Mouse (Mus musculus): ENCODE data around the gene Rbp1.
A peak's percentile ranks its signal among the peaks of the same experiment; 100 is the strongest.

The Rbp1 gene

GRCm38 (mm10) chr9:98425351-98425880 lies 2.7 kb downstream of the Rbp1 start:
- no peak for DNase-seq

GRCm38 (mm10) chr9:98427906-98428517 lies 5.3 kb downstream of the Rbp1 start:
- DNase-seq, result no peak

DNA sequence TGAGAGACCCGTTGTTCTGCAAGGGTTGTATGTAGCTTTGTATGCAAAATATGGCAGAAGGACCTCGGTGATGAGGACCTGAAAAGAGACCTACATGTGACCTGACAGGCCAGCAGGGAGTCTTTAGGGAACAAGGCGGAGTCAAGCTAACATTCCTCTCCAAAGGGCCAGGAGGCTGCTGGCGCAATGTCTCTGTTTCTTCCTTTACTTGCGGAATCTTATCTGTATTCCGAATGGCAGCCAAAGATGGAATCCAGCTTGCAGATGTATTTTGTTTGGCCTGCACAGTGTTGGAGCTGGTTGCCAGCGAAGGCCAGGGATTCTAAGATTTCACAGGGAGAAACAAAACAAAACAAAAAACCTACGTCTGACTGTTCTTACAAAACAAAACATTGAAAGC lies 6.0 kb downstream of the Rbp1 start:
- no peak for DNase-seq

DNA sequence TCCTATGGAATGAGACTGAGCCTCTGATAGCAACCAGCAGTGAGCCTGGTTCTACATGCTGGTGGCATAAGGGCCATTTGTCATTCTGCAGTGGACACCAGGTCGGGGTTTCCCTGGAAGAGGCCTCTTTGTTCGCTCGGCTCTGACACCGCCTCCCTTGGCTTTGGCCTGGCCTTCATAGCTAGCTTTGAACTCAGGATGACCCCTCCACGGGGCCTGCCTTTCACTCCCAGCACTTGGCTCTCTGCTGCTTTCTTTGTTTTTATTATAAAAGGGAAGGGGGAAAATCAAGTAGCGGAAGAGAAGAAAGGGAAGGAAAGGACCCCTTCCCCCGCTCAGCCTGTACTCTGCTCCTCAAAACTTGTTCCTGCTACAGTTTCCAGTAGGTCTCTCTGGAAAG lies 7.0 kb downstream of the Rbp1 start:
- no peak for DNase-seq

- DNase-seq, result no peak
Measured at GRCm38 (mm10) chr9:98430528-98430927, 7.8 kb downstream of the Rbp1 start.

GRCm38 (mm10) chr9:98433021-98433420 lies 10.3 kb downstream of the Rbp1 start:
- DNase-seq, result no peak

GRCm38 (mm10) chr9:98433956-98434588 lies 11.3 kb downstream of the Rbp1 start:
- no peak for DNase-seq

DNA sequence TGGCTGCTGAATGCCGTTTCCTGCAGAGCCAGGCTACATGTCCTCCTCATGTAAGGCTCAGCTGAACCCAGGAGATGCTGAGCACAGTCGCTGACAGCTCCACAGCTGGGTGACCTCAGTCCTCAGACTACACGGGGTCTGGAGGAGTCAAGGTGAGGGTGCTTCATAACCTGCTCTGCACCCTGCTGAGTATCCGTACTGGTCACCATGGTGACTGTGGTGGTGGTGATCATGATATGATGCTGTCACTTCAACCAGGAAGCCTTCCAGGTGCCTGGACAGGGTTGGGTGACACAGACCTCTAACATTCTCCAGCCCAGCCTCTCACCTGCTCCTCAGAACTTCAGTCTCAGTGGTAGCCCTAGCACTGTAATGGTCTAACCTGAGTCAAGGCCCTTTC lies 15.1 kb downstream of the Rbp1 start:
- no peak for DNase-seq

DNA sequence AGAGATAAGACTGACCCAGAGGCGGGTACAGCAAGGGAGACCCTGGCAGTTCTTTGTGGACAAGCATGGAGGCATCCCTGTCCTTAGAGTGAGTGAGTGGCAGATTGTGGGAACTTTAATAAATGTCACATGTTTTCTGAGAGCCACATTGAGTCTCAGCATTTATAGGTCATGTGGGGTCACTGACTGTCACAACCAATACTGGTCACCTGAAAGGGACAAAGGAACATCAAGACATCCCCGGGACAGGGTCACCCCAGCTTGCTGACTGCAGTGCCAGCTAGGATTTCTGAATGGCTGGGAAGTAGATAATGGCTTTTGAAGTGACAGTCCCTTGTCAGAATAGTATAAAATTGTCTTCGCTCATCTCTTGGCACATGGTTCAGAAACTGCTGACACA lies 16.3 kb downstream of the Rbp1 start:
- DNase-seq, result no peak

DNA sequence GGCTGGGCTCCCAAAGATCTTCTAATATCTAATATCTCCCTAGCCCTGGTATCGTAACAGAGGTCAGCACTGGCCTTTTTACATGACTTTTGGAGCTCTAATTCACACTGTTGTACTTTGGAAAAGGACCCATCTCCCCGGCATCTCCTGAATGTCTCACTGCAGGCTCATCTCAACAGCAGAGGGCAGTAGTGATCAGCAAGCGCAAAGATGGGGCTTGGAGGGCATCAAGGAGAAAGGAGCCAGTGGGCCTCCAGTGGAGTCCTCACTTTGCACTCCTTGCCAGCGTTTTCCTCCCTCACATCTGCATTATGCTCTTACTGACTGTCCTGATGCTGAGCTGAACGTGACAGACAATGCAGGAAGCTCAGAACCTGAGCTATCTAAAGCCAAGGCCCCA lies 19.9 kb downstream of the Rbp1 start:
- peak; percentile 48 for DNase-seq

GRCm38 (mm10) chr9:98445359-98446149 lies 22.8 kb downstream of the Rbp1 start:
- no peak for DNase-seq

- DNase-seq, result no peak
Measured at GRCm38 (mm10) chr9:98450976-98451375, 28.2 kb downstream of the Rbp1 start.

DNA sequence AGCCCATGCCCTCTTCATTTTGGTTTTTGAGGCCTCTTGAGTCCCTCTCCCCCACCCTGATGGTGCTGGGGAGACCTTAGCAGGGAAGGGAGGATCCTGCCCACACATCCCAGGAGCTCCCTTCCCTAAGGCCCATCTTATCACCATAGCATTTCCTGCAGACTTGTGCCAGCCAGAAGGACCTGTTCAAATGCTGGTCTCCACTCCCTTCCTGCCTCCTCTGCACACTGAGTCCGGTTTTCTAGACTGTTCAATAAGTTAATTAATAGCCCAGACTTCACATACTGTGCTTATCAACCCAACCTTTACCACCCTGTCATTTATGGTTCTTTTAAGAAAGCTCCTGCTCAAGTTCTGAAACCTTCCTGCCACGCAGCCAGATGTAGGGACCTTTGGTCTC lies 43.9 kb downstream of the Rbp1 start:
- no peak for DNase-seq

DNA sequence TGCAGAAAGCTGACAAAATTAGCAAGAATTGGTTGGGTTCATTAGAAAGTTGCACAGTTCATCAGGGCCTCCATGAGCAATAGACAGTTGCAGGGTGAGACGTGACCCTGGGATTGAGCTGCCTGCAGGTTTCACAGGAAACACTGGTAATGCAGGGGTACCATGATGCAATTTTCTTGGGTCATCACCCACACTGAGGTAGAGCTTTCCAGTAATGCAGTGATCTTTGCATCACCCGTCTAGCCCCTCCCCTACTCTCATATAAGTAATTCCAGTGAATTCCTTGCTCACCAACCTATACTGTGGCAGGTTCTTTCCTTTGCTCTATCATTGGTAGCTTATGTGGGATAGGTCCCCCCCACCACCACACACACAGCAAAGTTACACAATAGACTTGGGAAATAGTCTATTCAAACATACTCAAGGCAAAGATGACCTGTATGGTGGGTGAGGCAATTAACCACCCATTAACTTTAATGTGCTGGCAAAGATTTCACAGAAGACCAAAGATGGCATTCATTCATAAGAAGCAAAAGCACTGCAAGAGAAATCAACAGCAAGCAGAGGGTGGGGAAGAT lies 57.5 kb downstream of the Rbp1 start:
- no peak for DNase-seq

DNA sequence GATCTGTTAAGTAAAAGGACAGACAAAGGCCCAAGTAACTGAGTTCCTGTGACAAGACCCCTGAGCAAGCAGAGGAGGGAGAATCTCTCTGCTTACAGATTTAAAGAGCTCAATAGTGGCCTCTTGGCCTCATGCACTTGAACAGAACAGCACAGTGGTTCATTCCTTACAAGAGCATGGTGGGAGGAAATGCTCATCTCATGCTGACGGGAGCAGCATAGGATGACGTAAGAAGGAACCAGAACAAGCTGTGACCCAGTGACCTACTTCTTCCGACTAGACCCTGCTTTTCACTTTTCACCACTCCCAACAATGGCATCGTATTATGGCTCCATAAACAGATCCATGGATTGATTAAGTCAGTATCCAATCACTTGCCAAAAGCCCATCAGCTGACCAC lies 59.5 kb downstream of the Rbp1 start:
- no peak for DNase-seq

DNA sequence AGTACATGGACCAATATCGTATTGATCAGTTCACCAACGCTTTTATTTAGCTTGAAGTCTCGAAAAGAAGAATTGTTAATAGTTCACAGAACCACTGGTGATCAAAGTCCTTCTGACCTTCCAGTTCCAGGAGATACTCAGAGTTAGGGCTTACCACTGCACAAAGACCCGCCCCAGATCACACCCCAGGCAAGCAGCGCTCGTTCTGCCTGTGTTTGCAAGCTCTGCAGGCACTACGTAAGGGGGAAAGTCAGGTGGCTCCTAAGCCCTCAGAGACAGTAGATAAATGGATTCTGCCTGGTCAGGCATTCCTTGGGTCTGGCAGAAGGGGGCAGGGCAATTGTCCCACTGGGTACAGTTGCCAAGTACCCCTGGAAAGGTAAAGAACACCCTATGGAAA lies 62.3 kb downstream of the Rbp1 start:
- DNase-seq, result no peak

GRCm38 (mm10) chr9:98485815-98486214 lies 63.1 kb downstream of the Rbp1 start, which contains the start of gene Rbp2:
TSS of gene Rbp2 (plus strand) at chr9:98486115.
- no peak for DNase-seq

GRCm38 (mm10) chr9:98487273-98487672 lies 64.5 kb downstream of the Rbp1 start:
- DNase-seq, result no peak

- DNase-seq, result no peak
Measured at GRCm38 (mm10) chr9:98489532-98489931, 66.8 kb downstream of the Rbp1 start.

DNA sequence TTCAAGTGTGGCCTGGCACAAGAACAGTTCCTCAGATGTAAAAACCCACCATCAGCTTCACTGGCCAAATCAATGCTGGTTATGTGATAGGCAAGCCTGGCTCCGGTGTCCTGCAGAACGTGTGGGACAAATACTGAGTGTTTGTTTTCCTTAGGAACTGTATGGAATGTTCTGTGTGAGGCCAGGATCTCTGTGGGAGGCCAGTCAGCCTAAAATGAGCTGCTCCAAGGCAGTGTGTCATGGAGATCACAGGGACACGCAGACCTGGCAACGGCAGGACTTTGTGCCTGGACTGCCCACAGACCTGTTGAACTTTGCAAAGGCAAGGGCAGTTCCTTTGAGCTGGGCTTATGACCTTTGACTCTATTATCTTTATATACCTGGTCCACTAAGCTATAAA lies 67.4 kb downstream of the Rbp1 start:
- no peak for DNase-seq

DNA sequence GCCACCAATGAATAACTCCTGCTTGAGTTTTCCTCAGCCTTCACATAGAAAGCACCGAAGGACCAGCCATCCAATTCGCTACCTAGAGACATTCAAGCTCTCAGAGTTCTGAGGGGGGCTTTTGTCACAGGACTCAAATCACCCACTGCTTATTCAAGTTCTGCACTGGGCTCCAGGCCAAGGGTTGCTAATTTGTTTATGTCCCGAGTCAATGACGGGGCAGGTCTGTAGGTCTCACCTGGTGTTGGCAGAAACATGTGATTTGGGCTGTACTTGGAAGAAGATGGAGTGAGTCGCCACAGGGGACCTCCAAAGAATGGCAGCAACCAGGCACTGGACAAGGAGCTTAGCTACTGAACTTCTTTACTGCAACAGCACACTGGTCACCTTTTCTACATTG lies 68.3 kb downstream of the Rbp1 start:
- no peak for DNase-seq

DNA sequence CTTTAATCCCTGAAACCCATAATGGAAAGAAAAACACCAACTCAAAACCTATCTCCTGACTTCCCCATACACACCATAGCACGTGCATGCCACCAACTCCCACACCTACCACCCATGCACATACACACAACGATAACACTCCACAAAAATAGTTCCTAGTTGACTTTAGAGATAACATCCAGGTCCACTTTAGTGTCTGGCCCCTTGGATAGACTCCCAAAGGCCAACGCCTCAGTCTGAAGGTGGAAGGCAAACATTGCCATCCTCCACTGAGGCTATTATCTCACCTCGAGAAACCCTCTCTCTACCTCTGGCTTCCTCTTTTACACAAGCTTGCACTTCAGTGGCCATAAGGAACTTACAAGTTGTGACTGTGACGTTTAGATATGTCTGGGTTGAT lies 69.5 kb downstream of the Rbp1 start:
- no peak for DNase-seq

DNA sequence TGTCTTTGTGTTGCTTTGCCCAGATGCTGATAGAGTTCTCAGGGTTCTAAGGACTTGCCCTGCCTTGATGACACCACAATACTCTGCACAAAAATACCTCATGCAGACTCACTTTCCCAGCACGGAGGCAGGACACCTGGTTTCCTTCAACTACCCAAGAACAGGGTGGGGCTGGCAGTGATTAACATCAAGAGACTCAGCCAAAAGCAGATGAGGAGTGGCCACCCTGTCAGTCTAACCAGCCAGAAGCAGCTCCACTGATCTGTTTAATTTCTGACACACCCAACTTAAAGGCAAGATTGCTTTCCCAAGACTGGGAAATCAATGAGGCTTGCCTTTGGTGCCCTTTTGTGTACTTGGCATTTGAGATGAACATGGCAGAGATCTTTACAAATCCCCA lies 70.1 kb downstream of the Rbp1 start:
- DNase-seq, result no peak
